Mouse (Mus musculus) small intestine, adult 2 months (tissue): ENCODE measurements at regions not wholly inside any gene's neighbourhood (a gene's known extent, or its start where the extent isn't known, plus 50 kb on each side); places are given as distances from the start of the nearest gene placed in this dataset.

Experiments used
- H3K27ac ChIP-seq: fragments of 200-500 bp; 2 replicates; pipeline ENCODE4 v1.5.1; 2012; ENCODE audit warnings: low read depth, low read length, control low read depth, inconsistent platforms; ENCODE audit not compliant: insufficient read depth
- H3K27me3 ChIP-seq: fragments of 200-500 bp; 2 replicates; pipeline ENCODE4 v1.6.1; 2012; ENCODE audit warnings: mild to moderate bottlenecking, moderate library complexity, low read length, inconsistent platforms; ENCODE audit not compliant: control insufficient read depth, insufficient read depth
- H3K36me3 ChIP-seq: fragments of 200-500 bp; 2 replicates; pipeline ENCODE4 v1.6.1; 2012; ENCODE audit warnings: mild to moderate bottlenecking, low read length, control low read depth, inconsistent platforms; ENCODE audit not compliant: control insufficient read depth, insufficient read depth
- H3K4me1 ChIP-seq: fragments of 200-500 bp; 2 replicates; pipeline ENCODE4 v1.6.1; 2012; ENCODE audit warnings: low read length, inconsistent platforms, mixed read lengths; ENCODE audit not compliant: control insufficient read depth, insufficient read depth, insufficient read length
- H3K4me3 ChIP-seq: fragments of 200-500 bp; 2 replicates; pipeline ENCODE4 v1.5.1; 2012; ENCODE audit warnings: low read depth, mild to moderate bottlenecking, control low read depth, inconsistent platforms, low read length, moderate library complexity
- CTCF ChIP-seq: fragments of 200-500 bp; IDR thresholded peaks from 2 replicates; pipeline ENCODE4 v1.5.1; 2012; ENCODE audit warnings: low read depth, mild to moderate bottlenecking, control low read depth, inconsistent platforms, low read length, moderate library complexity, mixed read lengths; ENCODE audit not compliant: insufficient replicate concordance, insufficient read length; ENCODE audit errors: extremely low read depth
- POLR2A ChIP-seq: fragments of 200-500 bp; IDR thresholded peaks from 2 replicates; pipeline ENCODE4 v1.6.1; 2012; ENCODE audit warnings: low read depth, mild to moderate bottlenecking, control low read depth, inconsistent platforms, low read length, moderate library complexity
- WGBS: fragments of 180-500 bp; shearing (Covaris S2); methylation state at CpG from one replicate; pipeline ENCODE4 v1.1.7; 2018; 5-methylcytosine and 5-hydroxymethylcytosine counted together

- WGBS, result 88% methylated on average over 7 of the region's 7 CpGs
- Histone ChIP-seq H3K36me3 (no peaks in the 10 kb centered on the region), H3K4me3 (no peak overlapping the region), H3K4me1 (no peaks in the 10 kb centered on the region), H3K27ac (no peak overlapping the region), H3K27me3 (no peaks in the 10 kb centered on the region)
- TF ChIP-seq POLR2A, result no peak
- no peak for TF ChIP-seq CTCF
These were observed 85.6 kb downstream of the Gxylt1 start for GRCm38 (mm10) chr15:93189266-93189855.

- 81% methylated on average over 5 of the region's 5 CpGs for whole genome bisulfite sequencing
These were observed 98.8 kb downstream of the Gxylt1 start for GRCm38 (mm10) chr15:93176221-93176620.

GRCm38 (mm10) chr15:93168784-93169183 lies 106.2 kb downstream of the Gxylt1 start:
- WGBS, result 73% methylated on average over 3 of the region's 3 CpGs

More at GRCm38 (mm10) chr15:93176221-93176620, 98.8 kb downstream of the Gxylt1 start:
- H3K4me1 ChIP-seq, result no peaks in the 10 kb centered on the region
- TF ChIP-seq CTCF (no peak), POLR2A (no peak)
- no peak overlapping the region for H3K27ac ChIP-seq
- no peaks in the 10 kb centered on the region for H3K27me3 ChIP-seq
- H3K4me3 ChIP-seq, result no peak overlapping the region
- H3K36me3 ChIP-seq, result no peaks in the 10 kb centered on the region

GRCm38 (mm10) chr15:93167451-93167850 lies 107.5 kb downstream of the Gxylt1 start:
- no peaks in the 10 kb centered on the region for H3K27me3 ChIP-seq
- H3K36me3 ChIP-seq, result no peaks in the 10 kb centered on the region
- H3K4me1 ChIP-seq, result no peaks in the 10 kb centered on the region
- no peak overlapping the region for H3K4me3 ChIP-seq
- WGBS, result 88% methylated on average over 9 of the region's 9 CpGs
- H3K27ac ChIP-seq, result no peak overlapping the region
- TF ChIP-seq CTCF (no peak), POLR2A (no peak)

More at GRCm38 (mm10) chr15:93168784-93169183, 106.2 kb downstream of the Gxylt1 start:
- Histone ChIP-seq H3K27ac (no peak overlapping the region), H3K27me3 (no peaks in the 10 kb centered on the region), H3K4me3 (no peak overlapping the region), H3K36me3 (no peaks in the 10 kb centered on the region), H3K4me1 (no peaks in the 10 kb centered on the region)
- TF ChIP-seq CTCF, result no peak
- TF ChIP-seq POLR2A, result no peak

- WGBS, result 72% methylated on average over 25 of the region's 25 CpGs
- TF ChIP-seq CTCF (no peak), POLR2A (no peak)
- no peak overlapping the region for H3K4me3 ChIP-seq
- no peaks in the 10 kb centered on the region for H3K27me3 ChIP-seq
- H3K27ac ChIP-seq, result no peak overlapping the region
- H3K4me1 ChIP-seq, result no peaks in the 10 kb centered on the region
- no peaks in the 10 kb centered on the region for H3K36me3 ChIP-seq
These were observed 112.8 kb downstream of the Gxylt1 start for GRCm38 (mm10) chr15:93161924-93162910.

GRCm38 (mm10) chr15:93161329-93161728 lies 113.7 kb downstream of the Gxylt1 start:
- H3K36me3 ChIP-seq, result no peaks in the 10 kb centered on the region
- no peaks in the 10 kb centered on the region for H3K4me1 ChIP-seq
- WGBS, result 76% methylated on average over 7 of the region's 7 CpGs
- H3K27me3 ChIP-seq, result no peaks in the 10 kb centered on the region
- no peak for TF ChIP-seq CTCF
- no peak for TF ChIP-seq POLR2A
- no peak overlapping the region for H3K27ac ChIP-seq
- H3K4me3 ChIP-seq, result no peak overlapping the region

- H3K4me1 ChIP-seq, result no peaks in the 10 kb centered on the region
- no peaks in the 10 kb centered on the region for H3K27me3 ChIP-seq
- 70% methylated on average over 3 of the region's 3 CpGs for WGBS
- H3K36me3 ChIP-seq, result no peaks in the 10 kb centered on the region
- H3K4me3 ChIP-seq, result no peak overlapping the region
- no peak overlapping the region for H3K27ac ChIP-seq
- no peak for TF ChIP-seq CTCF
These were observed 119.2 kb downstream of the Gxylt1 start for GRCm38 (mm10) chr15:93155756-93156155.
